Mouse (Mus musculus) CD4-positive, CD25-positive, alpha-beta regulatory T cell, adult 2 months (primary cell): ENCODE measurements around the gene Ttyh3.

Source experiments
- DNase-seq: peaks from one replicate; pipeline ENCODE4 v3.0.0-alpha.2; 2012; ENCODE audit warnings: low read depth, low spot score

Ttyh3 gene

GRCm38 (mm10) chr5:140652587-140652986, 3.8 kb upstream of the Ttyh3 start:
- DNase-seq, result no peak

DNA sequence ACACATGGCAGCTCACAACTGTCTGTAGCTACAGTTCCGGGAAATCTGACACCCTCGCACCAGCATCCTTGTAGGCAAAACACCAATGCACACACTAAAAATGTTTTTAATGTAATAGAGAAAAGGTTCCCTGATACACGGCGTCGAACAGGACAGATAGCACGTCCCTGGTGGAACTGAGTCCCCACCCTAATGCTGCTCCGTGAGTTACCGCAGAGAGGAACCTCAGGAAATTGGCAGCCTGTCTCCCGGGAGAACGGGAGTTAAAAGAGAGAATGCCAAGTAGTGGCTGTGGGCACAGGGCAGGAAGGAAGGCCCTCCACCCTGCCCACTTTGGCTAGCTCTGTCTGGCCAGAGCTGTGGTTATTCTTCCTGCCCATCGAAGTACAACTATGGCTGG, 2.4 kb upstream of the Ttyh3 start:
- no peak for DNase-seq

DNA sequence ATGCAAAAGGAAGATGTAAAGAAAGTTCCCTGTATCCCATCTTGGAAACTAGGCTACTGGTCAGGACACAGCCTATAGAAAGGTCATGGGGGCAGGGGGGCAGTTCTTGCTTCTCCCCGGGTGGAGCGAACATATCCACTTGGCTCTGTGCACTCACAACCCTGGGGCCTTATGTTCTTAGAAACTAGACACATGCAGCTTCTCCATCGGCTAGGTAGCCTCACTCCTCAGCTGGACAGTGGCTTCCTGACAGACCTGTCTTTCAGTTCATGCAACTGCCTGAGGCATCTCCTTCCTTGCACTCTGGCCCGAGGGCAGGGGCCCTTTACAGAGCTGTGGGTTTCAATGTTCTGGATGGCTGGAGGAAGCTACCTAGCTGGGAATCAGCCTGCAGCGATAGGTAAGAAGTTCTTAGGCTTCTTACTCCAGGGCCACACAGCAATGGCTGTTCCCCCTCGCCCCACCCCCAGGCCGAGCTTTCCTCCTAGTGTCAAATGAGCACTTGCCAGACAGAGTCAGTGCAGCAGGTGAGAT, 1.1 kb upstream of the Ttyh3 start:
- DNase-seq, result no peak

DNA sequence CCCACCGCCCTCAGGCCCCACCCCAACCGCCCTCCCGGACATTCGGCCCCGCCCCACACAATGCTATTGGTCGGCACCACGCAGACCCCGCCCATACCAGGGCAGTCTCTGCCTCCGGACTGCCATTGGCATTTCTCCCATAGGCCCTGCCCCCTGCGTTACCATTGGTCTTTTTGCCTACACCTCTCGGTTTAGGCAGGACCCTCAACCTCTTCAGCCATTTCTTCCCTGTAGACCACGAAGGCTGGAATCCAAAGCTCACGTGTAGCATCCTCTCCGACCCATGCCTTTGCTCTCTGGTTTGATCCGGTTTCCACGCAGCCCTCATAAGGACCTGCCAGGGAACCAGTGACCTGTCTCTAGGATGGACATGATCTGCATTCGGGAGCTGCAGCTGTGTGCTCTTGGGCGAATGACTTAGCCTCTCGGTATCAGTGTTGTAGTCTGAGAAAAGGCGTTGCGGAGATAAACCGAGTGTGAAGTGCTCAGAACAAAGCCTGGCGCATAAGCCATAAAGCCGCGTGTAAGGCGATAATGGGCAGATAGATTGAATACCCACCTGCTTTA, 353 bp upstream of the Ttyh3 start:
- DNase-seq, result peak; percentile 98

- DNase-seq, result peak; percentile 62
Observed at GRCm38 (mm10) chr5:140647821-140648518, 861 bp downstream of the Ttyh3 start.

DNA sequence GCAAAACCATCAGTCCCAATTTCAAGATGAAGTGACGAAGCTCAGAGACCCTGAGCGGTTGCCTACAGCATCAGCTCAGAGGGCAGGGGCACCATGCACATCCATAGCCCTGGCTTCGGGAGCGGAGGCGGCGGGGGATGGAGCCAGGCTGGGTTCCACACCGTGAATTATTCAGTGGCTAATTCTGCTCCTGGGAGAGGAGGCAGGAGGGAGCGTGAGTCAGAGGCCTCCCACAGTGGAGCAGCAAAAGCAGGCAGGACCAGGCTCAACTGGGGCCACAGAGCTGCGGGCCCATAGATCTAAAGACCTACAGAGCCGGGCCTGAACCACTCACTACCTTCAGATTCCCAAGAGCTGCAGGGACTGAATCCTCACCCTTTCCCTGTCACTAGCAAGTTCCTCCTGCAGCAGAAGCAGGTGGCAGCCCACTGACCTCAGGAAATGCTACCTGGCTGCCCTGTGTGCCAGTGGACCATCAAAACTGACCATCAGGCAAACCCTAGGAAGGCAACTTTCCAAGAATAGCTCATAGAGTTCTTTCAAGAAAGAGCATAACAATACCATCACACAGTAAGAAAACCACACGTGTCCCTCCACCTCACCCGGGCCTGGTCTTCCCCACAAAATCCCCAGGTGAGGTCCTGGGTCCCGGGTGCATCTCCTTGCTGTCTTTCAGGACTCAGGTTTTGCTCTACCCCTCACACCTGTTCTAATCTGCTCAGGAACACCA, 1.6 kb downstream of the Ttyh3 start:
- no peak for DNase-seq

DNA sequence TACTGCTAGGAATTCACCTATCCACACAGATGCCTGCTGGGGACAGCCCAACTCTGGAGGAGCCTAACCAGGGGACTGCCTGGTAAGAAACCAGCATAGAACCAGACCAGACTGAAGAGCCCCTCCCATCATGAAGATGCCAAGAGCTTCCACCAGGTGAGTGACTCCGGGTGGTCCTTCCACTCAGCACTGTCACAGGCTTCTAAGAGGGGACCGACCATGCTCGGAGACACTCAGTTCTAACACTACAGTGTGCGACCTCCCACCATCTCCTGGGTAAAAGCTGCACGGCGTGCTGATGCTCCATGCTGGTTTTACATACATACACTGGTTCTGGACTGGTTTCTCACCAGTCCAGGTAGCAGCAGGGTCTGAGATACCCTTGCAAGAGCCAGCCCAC, 2.7 kb downstream of the Ttyh3 start:
- DNase-seq, result no peak

GRCm38 (mm10) chr5:140645454-140645853, 3.4 kb downstream of the Ttyh3 start:
- no peak for DNase-seq

DNA sequence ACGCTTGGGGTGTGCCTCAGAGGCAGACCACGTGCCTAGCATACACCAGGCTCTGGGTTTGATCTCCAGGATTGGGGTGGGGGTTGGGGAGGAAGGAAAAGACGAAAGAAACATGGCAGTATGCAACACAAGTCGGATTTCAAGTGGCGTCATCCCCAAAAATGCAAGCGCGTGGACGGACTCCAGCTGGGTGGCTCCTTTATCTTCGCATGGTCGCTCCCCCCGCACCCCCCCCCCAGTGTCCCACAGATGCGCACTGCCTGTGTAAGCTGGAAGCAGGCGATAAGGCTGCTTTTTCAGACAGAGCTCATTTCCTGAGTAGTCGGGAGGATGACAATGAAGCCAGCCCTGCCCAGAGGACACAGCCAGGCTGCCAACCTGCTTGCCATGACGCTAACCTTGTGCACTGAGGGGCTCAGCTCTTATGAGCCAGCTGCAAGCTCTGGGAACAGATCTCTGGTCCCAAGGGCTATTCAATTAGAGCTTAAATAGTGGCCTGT, 4.1 kb downstream of the Ttyh3 start:
- no peak for DNase-seq

DNA sequence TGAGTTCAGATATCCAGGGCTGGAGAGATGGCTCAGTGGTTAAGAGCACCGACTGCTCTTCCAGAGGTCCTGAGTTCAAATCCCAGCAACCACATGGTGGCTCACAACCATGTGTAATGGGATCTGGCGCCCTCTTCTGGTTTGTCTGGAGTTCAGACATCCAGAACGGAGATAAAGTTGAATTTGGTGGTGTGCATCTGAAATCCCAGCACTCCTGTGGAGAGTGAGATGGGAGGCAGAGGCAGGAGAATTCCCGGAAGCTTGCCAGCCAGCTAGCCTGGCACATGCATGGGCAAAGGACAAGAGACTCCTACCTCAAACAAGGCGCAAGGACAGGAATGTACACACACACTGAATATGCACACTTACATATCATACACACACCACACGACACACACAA, 4.6 kb downstream of the Ttyh3 start:
- peak; percentile 42 for DNase-seq

GRCm38 (mm10) chr5:140642076-140642475, 6.8 kb downstream of the Ttyh3 start:
- no peak for DNase-seq

DNA sequence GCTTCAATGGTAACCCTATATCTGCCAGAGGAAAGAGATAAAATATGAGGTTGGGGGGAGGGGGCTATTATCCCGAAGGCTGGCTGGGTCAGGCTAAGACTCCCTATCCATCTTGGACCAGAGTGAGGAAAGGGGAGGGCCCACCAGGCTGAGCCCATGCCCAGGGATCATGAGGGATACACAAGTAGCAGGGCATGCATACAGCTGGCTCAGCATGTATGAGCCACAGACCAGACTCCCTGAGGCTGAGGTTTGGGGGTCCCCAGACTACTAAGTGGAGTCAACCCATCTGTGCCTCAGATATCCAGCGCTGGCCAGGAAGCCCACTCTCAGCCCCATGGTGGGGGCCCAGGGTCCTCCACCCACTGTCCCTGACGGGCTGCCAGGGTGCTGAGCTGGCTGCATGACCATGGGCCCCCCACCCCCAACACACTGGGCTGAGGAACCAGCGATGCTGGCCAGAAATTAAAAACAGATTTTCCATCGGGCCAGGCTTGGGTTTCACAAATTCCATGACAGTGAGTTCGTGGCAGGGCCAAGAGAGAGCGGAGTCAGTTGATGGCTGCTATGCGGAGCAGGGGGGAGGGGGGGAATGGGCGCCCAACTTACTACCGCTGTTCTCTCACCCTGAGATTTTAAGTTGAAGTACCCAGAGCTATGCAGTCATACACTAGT, 7.4 kb downstream of the Ttyh3 start:
- DNase-seq, result no peak

- no peak for DNase-seq
Observed at GRCm38 (mm10) chr5:140640812-140641211, 8.0 kb downstream of the Ttyh3 start.

DNA sequence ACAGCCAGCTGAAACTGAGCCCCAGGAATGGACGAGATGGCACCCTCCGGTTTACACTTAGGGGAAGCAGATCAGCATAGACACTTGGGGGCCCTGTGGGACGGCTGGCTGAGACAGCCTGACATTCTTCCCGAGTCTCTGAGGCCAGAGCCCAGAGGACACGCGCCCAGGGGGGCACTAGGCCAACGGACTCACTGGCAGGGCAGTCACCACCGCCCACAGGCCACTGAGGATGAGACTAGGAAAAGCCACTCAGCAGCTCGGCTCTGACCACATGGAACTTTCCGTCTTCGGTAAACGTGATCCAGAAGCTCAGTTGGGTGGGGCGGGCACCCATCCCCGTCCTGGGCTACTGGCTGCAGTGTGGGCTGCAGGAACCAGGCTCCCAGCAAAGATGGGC, 9.0 kb downstream of the Ttyh3 start:
- no peak for DNase-seq

DNA sequence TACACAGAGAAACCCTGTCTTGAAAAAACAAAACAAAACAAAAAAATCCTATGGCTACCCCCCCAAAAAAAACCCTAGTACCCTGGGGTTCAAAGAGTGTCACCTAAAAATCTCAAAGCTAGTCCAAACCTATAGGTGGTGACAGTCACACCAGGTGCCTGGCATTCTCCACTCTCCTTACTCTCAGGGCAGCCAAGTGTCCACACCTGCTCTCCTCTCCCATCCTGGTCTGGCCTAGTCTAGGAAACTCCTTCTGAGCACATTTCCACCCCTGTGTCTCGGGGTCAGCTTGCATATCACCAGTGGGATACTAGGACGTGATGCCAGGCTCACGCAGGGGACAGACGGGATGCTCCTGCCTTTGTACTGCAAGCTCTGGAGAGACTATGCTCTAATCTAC, 9.5 kb downstream of the Ttyh3 start:
- DNase-seq, result no peak

DNA sequence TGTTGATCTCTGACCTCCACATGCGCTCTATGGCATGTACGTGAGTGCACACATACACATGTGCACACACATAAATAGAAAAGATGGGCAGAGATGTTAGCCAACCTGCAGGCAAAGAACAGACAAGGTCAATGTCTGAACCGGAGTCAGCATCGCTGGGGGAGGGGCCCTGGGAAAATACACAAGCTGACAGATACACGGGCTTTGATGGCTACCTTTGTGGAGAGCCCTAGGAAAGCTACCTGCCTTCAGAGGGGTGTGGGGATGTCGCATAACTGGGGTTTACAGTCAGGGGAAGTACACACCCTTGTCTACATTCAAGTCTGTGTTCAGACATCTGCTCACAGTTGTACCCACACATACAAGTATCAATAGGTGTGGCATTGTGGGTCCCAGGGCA, 10.3 kb downstream of the Ttyh3 start:
- peak; percentile 36 for DNase-seq

- peak; percentile 49 for DNase-seq
Observed at GRCm38 (mm10) chr5:140637989-140638388, 10.8 kb downstream of the Ttyh3 start.

DNA sequence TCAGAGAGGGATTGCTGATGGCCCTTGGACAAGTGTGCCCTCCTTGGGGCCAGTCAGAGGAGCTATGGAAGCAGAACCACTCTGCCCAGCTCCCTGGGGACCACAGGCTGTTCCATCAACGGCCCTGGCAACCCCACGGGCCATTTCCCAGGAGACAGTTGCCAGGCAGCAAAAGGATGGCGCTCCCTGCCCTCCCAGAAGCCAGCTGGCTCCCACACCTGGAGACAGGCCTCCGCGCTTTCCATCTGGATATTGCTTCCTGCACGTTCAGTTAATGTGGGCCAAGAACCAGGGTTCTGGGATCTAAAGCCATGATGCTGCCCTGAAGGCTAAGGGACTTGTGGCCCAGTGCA, 11.8 kb downstream of the Ttyh3 start:
- no peak for DNase-seq

DNA sequence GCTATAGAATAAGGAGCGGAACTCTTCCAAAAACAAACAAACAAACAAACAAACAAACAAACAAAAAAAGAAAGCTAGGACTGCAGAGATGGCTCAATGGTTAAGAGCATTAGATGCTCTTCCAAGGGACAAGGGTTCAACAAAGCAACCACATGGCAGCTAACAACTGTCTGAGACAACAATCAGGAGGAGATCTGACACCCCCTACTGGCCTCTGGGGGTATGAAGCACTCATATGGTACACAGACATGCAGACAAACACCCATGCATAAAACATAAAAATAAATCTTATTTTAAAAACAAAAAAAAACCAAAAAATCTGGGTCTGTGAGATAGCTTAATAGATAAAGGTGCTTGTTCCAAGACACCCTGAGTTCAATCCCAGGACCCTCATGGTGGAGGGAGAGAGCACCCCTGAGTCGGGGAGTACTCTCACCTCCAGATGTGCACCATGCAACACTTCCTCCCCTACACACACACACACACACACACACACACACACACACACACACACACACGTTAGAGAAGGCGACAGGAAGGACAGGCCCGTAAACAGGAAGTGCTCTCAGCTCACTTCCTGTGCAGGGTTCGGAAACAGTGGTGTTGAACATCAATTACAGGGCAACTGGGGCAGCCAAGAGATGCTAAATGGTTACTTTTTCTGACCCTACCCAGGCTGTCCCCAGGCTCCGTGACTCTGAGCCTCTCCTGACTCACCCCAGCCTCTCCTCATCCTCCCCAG, 12.3 kb downstream of the Ttyh3 start:
- peak; percentile 75 for DNase-seq

GRCm38 (mm10) chr5:140634798-140635722, 13.8 kb downstream of the Ttyh3 start:
- no peak for DNase-seq
